Mouse (Mus musculus): ENCODE measurements at regions not wholly inside any gene's neighbourhood (a gene's known extent, or its start where the extent isn't known, plus 50 kb on each side); places are given as distances from the start of the nearest gene placed in this dataset.

- ATAC-seq (ENCODE audit: low read depth) (no peak), DNase-seq (ENCODE audit: low spot score) (no peak)
- H3K9ac ChIP-seq (ENCODE audit: low read depth, low read length): no peak overlapping the region
- no peaks in the 10 kb centered on the region for H3K36me3 ChIP-seq (ENCODE audit: control insufficient read depth, insufficient read depth, low read length)
- H3K4me1 ChIP-seq (ENCODE audit: control insufficient read depth, insufficient read depth, low read length): no peaks in the 10 kb centered on the region
- no peak overlapping the region for H3K4me3 ChIP-seq (ENCODE audit: low read depth, low read length)
- no peak overlapping the region for H3K27ac ChIP-seq (replicated peaks; ENCODE audit: low read depth, low read length)
- no peak overlapping the region for H3K4me2 ChIP-seq (ENCODE audit: low read depth, low read length)
- 79% methylated on average over 1 of the region's 1 CpGs for WGBS
- H3K9me3 ChIP-seq (ENCODE audit: control insufficient read depth, low read length): no peaks in the 10 kb centered on the region
- H3K27me3 ChIP-seq (replicated peaks; ENCODE audit: control insufficient read depth, insufficient read depth, low read length): no peaks in the 10 kb centered on the region
These were observed 86.0 kb upstream of the Maf start for GRCm38 (mm10) chr8:115793587-115793986.

- no peak overlapping the region for H3K27ac ChIP-seq (replicated peaks; ENCODE audit: low read depth, low read length)
- no peaks in the 10 kb centered on the region for H3K27me3 ChIP-seq (replicated peaks; ENCODE audit: control insufficient read depth, insufficient read depth, low read length)
- WGBS: 71% methylated on average over 6 of the region's 6 CpGs
- no peak overlapping the region for H3K4me3 ChIP-seq (ENCODE audit: low read depth, low read length)
- H3K4me1 ChIP-seq (ENCODE audit: control insufficient read depth, insufficient read depth, low read length): no peaks in the 10 kb centered on the region
- no peaks in the 10 kb centered on the region for H3K36me3 ChIP-seq (ENCODE audit: control insufficient read depth, insufficient read depth, low read length)
- H3K4me2 ChIP-seq (ENCODE audit: low read depth, low read length): no peak overlapping the region
- ATAC-seq (ENCODE audit: low read depth) (no peak), DNase-seq (ENCODE audit: low spot score) (peak; percentile 14)
- H3K9me3 ChIP-seq (ENCODE audit: control insufficient read depth, low read length): no peaks in the 10 kb centered on the region
- H3K9ac ChIP-seq (ENCODE audit: low read depth, low read length): no peak overlapping the region
These were observed 80.8 kb upstream of the Maf start for GRCm38 (mm10) chr8:115788421-115788820.

DNA sequence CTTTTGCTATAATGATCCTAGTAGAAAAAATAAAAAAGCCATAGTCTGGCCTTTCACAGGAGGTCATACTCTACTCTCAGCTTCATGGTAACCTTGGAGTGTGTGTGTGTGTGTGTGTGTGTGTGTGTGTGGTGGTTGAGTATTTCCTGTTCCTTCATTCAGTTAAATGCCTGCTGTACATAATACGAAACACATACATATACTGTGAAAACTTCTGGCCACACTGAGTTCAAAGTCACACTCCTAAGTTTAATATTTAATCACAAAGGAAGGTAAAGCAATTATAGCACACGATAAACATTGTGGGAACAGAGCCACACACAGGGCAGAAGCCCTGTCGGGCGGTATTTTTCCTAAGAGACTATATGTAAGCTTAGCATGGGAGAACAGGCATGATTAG, 78.6 kb upstream of the Maf start:
- Histone ChIP-seq H3K9me3 (ENCODE audit: control insufficient read depth, low read length) (no peaks in the 10 kb centered on the region), H3K4me2 (ENCODE audit: low read depth, low read length) (no peak overlapping the region), H3K36me3 (ENCODE audit: control insufficient read depth, insufficient read depth, low read length) (no peaks in the 10 kb centered on the region), H3K27ac (replicated peaks; ENCODE audit: low read depth, low read length) (no peak overlapping the region), H3K27me3 (replicated peaks; ENCODE audit: control insufficient read depth, insufficient read depth, low read length) (no peaks in the 10 kb centered on the region), H3K4me3 (ENCODE audit: low read depth, low read length) (no peak overlapping the region), H3K9ac (ENCODE audit: low read depth, low read length) (no peak overlapping the region), H3K4me1 (ENCODE audit: control insufficient read depth, insufficient read depth, low read length) (no peaks in the 10 kb centered on the region)
- WGBS: 87% methylated on average over 4 of the region's 4 CpGs
- ATAC-seq (ENCODE audit: low read depth): no peak
- no peak for DNase-seq (ENCODE audit: low spot score)

DNA sequence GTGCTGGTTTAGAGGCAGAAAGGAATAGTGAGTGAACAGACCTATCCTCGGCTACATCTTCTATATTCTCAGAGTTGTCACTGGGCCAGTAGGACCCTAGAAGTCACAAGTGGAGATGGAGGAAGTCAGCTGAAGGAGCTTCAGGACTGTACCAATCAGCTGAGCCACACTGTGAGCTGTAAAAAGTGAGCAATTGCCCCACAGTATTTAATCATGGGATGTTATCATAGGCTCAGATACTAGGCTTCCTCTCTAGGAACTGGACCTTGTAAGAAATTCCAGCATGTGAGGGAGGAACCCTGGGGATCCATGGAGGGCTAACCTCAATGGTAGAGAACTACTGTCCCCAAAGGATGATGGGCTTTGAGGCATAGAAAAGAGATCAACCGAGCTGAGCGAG, 78.2 kb upstream of the Maf start:
- no peak for DNase-seq (ENCODE audit: low spot score)
- H3K9me3 ChIP-seq (ENCODE audit: control insufficient read depth, low read length): no peaks in the 10 kb centered on the region
- no peaks in the 10 kb centered on the region for H3K27me3 ChIP-seq (replicated peaks; ENCODE audit: control insufficient read depth, insufficient read depth, low read length)
- no peak overlapping the region for H3K9ac ChIP-seq (ENCODE audit: low read depth, low read length)
- no peak overlapping the region for H3K27ac ChIP-seq (replicated peaks; ENCODE audit: low read depth, low read length)
- no peak overlapping the region for H3K4me2 ChIP-seq (ENCODE audit: low read depth, low read length)
- no peak overlapping the region for H3K4me3 ChIP-seq (ENCODE audit: low read depth, low read length)
- H3K36me3 ChIP-seq (ENCODE audit: control insufficient read depth, insufficient read depth, low read length): no peaks in the 10 kb centered on the region
- no peak for ATAC-seq (ENCODE audit: low read depth)
- WGBS: 86% methylated on average over 3 of the region's 3 CpGs
- H3K4me1 ChIP-seq (ENCODE audit: control insufficient read depth, insufficient read depth, low read length): no peaks in the 10 kb centered on the region

GRCm38 (mm10) chr8:115783364-115783763, 75.8 kb upstream of the Maf start:
- Histone ChIP-seq H3K4me1 (ENCODE audit: control insufficient read depth, insufficient read depth, low read length) (no peaks in the 10 kb centered on the region), H3K4me2 (ENCODE audit: low read depth, low read length) (no peak overlapping the region), H3K27ac (replicated peaks; ENCODE audit: low read depth, low read length) (no peak overlapping the region), H3K27me3 (replicated peaks; ENCODE audit: control insufficient read depth, insufficient read depth, low read length) (no peaks in the 10 kb centered on the region), H3K4me3 (ENCODE audit: low read depth, low read length) (no peak overlapping the region), H3K9me3 (ENCODE audit: control insufficient read depth, low read length) (no peaks in the 10 kb centered on the region), H3K9ac (ENCODE audit: low read depth, low read length) (no peak overlapping the region), H3K36me3 (ENCODE audit: control insufficient read depth, insufficient read depth, low read length) (no peaks in the 10 kb centered on the region)
- DNase-seq (ENCODE audit: low spot score) (no peak), ATAC-seq (ENCODE audit: low read depth) (no peak)
- 90% methylated on average over 6 of the region's 6 CpGs for WGBS

- WGBS: 90% methylated on average over 1 of the region's 1 CpGs
These were observed 70.8 kb upstream of the Maf start for GRCm38 (mm10) chr8:115778433-115778832.

DNA sequence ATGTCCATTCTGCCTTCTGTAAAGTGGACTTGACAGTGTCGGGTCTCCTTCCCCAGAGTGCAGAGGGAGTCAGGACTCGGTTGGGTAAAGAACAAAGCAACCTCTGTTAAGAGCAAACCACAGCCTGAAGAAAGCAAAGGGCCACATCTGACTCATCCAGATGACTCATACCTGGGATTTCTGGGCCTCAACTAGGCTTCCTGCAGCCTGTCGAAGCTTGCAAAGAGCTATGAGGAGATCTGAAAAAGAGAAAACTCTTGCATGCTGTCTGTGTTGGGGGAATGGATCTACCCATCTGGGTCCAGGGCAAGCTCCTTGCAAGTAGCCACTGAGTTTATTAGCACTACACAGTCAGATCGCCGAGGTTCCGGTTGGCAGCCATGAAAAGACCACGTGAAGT, 63.5 kb upstream of the Maf start:
- ATAC-seq (ENCODE audit: low read depth): no peak
- peak; percentile 51 for DNase-seq (ENCODE audit: low spot score)
- Histone ChIP-seq H3K4me2 (ENCODE audit: low read depth, low read length) (no peak overlapping the region), H3K9ac (ENCODE audit: low read depth, low read length) (no peak overlapping the region), H3K9me3 (ENCODE audit: control insufficient read depth, low read length) (no peaks in the 10 kb centered on the region), H3K36me3 (ENCODE audit: control insufficient read depth, insufficient read depth, low read length) (no peaks in the 10 kb centered on the region), H3K27me3 (replicated peaks; ENCODE audit: control insufficient read depth, insufficient read depth, low read length) (no peaks in the 10 kb centered on the region), H3K4me1 (ENCODE audit: control insufficient read depth, insufficient read depth, low read length) (peaks cover 5% of the 10 kb centered on the region; the same call in 1 of the 2 replicates), H3K27ac (replicated peaks; ENCODE audit: low read depth, low read length) (no peak overlapping the region), H3K4me3 (ENCODE audit: low read depth, low read length) (no peak overlapping the region)
- whole genome bisulfite sequencing: 73% methylated on average over 7 of the region's 7 CpGs

More at GRCm38 (mm10) chr8:115778433-115778832, 70.8 kb upstream of the Maf start:
- H3K4me3 ChIP-seq (ENCODE audit: low read depth, low read length): no peak overlapping the region
- DNase-seq (ENCODE audit: low spot score): no peak
- no peaks in the 10 kb centered on the region for H3K4me1 ChIP-seq (ENCODE audit: control insufficient read depth, insufficient read depth, low read length)
- ATAC-seq (ENCODE audit: low read depth): no peak
- H3K27me3 ChIP-seq (replicated peaks; ENCODE audit: control insufficient read depth, insufficient read depth, low read length): no peaks in the 10 kb centered on the region
- H3K36me3 ChIP-seq (ENCODE audit: control insufficient read depth, insufficient read depth, low read length): no peaks in the 10 kb centered on the region
- no peak overlapping the region for H3K4me2 ChIP-seq (ENCODE audit: low read depth, low read length)
- no peak overlapping the region for H3K9ac ChIP-seq (ENCODE audit: low read depth, low read length)
- H3K27ac ChIP-seq (replicated peaks; ENCODE audit: low read depth, low read length): no peak overlapping the region
- no peaks in the 10 kb centered on the region for H3K9me3 ChIP-seq (ENCODE audit: control insufficient read depth, low read length)

DNA sequence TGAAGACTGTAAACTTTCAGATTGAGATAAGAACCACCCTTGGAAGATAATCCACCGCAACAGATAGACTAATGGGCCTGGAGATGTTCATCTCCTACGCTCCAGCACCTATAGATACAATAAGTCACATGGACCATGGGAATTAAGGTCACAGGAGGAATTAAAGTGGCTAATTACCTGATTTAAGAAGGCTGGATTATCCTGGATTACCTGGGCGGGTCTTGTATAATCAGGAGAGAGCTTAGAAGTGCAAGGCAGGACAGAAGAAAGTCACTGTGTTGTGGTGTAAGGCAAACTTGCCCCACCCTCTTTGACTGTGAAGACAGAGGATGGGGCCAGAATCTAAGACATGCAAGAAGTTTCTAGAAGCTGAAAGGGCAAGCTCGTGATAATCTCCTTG, 61.0 kb upstream of the Maf start:
- Histone ChIP-seq H3K27ac (replicated peaks; ENCODE audit: low read depth, low read length) (no peak overlapping the region), H3K4me1 (ENCODE audit: control insufficient read depth, insufficient read depth, low read length) (peaks cover 5% of the 10 kb centered on the region; the same call in 1 of the 2 replicates), H3K36me3 (ENCODE audit: control insufficient read depth, insufficient read depth, low read length) (no peaks in the 10 kb centered on the region), H3K9ac (ENCODE audit: low read depth, low read length) (no peak overlapping the region), H3K4me2 (ENCODE audit: low read depth, low read length) (no peak overlapping the region), H3K27me3 (replicated peaks; ENCODE audit: control insufficient read depth, insufficient read depth, low read length) (no peaks in the 10 kb centered on the region), H3K4me3 (ENCODE audit: low read depth, low read length) (no peak overlapping the region), H3K9me3 (ENCODE audit: control insufficient read depth, low read length) (no peaks in the 10 kb centered on the region)
- ATAC-seq (ENCODE audit: low read depth) (no peak), DNase-seq (ENCODE audit: low spot score) (no peak)
- 84% methylated on average over 4 of the region's 4 CpGs for WGBS

DNA sequence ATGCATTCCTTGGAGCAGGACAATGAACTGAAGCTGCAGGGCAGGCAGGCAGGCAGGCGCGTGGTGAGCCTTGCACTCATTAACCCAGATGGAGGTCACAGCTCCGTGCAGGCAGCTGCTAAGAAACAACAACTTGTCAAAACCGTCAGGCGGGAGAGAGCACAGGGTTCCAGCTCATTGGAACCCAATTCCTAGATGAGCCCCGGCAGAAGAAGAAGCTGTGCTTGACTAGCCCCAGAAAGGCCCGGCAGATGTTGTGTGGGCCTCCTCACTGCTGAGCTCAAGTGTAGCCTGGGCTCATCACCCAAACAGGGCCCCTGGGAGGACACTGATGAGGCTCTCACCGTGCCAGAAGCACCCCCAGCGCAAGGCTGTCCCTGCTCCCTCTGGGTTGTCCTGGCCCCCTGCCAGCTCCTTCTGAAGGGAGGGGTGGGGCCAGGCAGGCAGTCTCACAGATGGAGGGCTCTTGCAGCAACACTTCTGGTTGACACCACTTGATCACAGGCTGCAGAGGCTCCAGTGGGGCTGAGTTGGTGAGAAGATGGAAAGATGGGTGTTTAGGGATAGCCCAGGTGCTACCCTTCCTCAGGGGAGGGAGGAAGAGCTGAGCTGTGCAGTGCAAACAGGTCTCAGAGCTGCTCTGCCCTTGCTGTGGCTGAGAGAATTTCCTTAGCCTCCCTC, 58.8 kb upstream of the Maf start:
- Histone ChIP-seq H3K9ac (ENCODE audit: low read depth, low read length) (no peak overlapping the region), H3K9me3 (ENCODE audit: control insufficient read depth, low read length) (no peaks in the 10 kb centered on the region), H3K4me3 (ENCODE audit: low read depth, low read length) (no peak overlapping the region), H3K36me3 (ENCODE audit: control insufficient read depth, insufficient read depth, low read length) (no peaks in the 10 kb centered on the region), H3K27me3 (replicated peaks; ENCODE audit: control insufficient read depth, insufficient read depth, low read length) (no peaks in the 10 kb centered on the region), H3K4me2 (ENCODE audit: low read depth, low read length) (no peak overlapping the region), H3K27ac (replicated peaks; ENCODE audit: low read depth, low read length) (no peak overlapping the region; the same call in 1 of the 2 replicates), H3K4me1 (ENCODE audit: control insufficient read depth, insufficient read depth, low read length) (peaks cover 5% of the 10 kb centered on the region; the same call in 1 of the 2 replicates)
- 22% methylated on average over 8 of the region's 9 CpGs for WGBS
- DNase-seq (ENCODE audit: low spot score) (peak; percentile 77), ATAC-seq (ENCODE audit: low read depth) (peak; percentile 93)
